Mouse (Mus musculus) midbrain, embryonic 12.5 days (tissue): ENCODE measurements at regions not wholly inside any gene's neighbourhood (a gene's known extent, or its start where the extent isn't known, plus 50 kb on each side); places are given as distances from the start of the nearest gene placed in this dataset.

Experiments used
- ATAC-seq: fragments of 200-750 bp; cut with Nextera tagmentation; 2 replicates; pipeline ENCODE4 v1.8.0; 2017; ENCODE audit warnings: low read depth, moderate TSS enrichment, moderate library complexity; ENCODE audit not compliant: low FRiP score
- H3K27ac ChIP-seq: fragments of 300-500 bp; sonication (generic); replicated peaks from 2 replicates; pipeline ENCODE4 v1.5.1; 2016; ENCODE audit warnings: mild to moderate bottlenecking
- H3K27me3 ChIP-seq: fragments of 300-500 bp; sonication (generic); 2 replicates; pipeline ENCODE4 v1.6.1; 2016; ENCODE audit warnings: mild to moderate bottlenecking
- H3K36me3 ChIP-seq: fragments of 300-500 bp; sonication (generic); 2 replicates; pipeline ENCODE4 v1.6.1; 2016
- H3K4me1 ChIP-seq: fragments of 300-500 bp; sonication (generic); 2 replicates; pipeline ENCODE4 v1.6.1; 2016
- H3K4me2 ChIP-seq: fragments of 300-500 bp; sonication (generic); replicated peaks from 2 replicates; pipeline ENCODE4 v1.6.1; 2016; ENCODE audit warnings: mild to moderate bottlenecking, moderate library complexity
- H3K4me3 ChIP-seq: fragments of 300-500 bp; sonication (generic); 2 replicates; pipeline ENCODE4 v1.5.1; 2016; ENCODE audit warnings: mild to moderate bottlenecking
- H3K9ac ChIP-seq: fragments of 300-500 bp; sonication (generic); replicated peaks from 2 replicates; pipeline ENCODE4 v1.6.1; 2016; ENCODE audit warnings: mild to moderate bottlenecking, moderate library complexity
- H3K9me3 ChIP-seq: fragments of 300-500 bp; sonication (generic); 2 replicates; pipeline ENCODE4 v1.6.1; 2016; ENCODE audit warnings: mild to moderate bottlenecking
- WGBS: fragments of 180-500 bp; shearing (Covaris S2); methylation state at CpG from one replicate; pipeline ENCODE4 v1.1.7; 2016; 5-methylcytosine and 5-hydroxymethylcytosine counted together

DNA sequence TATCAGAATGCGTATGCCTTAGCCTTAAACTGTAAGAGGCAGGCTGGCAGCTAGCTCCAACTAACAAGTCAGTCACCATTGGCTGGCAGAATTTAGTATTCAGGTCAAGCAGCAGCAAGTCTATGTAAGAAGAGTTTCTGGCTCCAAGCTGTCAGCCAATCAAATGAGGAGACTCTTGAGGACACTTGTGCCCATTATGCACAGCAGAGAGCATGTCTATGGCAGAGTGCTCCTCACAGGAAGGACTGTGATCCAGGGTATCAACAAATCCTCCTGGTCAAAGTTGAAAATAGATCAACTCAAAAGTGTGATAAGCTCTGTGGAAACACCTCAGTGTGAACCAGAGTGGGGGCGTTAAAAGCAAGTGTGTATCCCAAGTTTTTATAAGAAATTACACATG lies 156.0 kb upstream of the Speer2 start:
- Histone ChIP-seq H3K27me3 (no peaks in the 10 kb centered on the region), H3K9me3 (no peaks in the 10 kb centered on the region), H3K27ac (no peak overlapping the region), H3K4me3 (no peak overlapping the region), H3K36me3 (no peaks in the 10 kb centered on the region), H3K4me2 (no peak overlapping the region), H3K4me1 (no peaks in the 10 kb centered on the region), H3K9ac (no peak overlapping the region)
- no peak for ATAC-seq
- WGBS = 94% methylated on average over 2 of the region's 2 CpGs

- WGBS = 84% methylated on average over 7 of the region's 7 CpGs
- Histone ChIP-seq H3K4me1 (no peaks in the 10 kb centered on the region), H3K9me3 (no peaks in the 10 kb centered on the region), H3K27ac (no peak overlapping the region), H3K4me2 (no peak overlapping the region), H3K27me3 (no peaks in the 10 kb centered on the region), H3K4me3 (no peak overlapping the region), H3K9ac (no peak overlapping the region), H3K36me3 (no peaks in the 10 kb centered on the region)
- no peak for ATAC-seq
Measured at GRCm38 (mm10) chr16:70021436-70021835, 157.9 kb upstream of the Speer2 start.

DNA sequence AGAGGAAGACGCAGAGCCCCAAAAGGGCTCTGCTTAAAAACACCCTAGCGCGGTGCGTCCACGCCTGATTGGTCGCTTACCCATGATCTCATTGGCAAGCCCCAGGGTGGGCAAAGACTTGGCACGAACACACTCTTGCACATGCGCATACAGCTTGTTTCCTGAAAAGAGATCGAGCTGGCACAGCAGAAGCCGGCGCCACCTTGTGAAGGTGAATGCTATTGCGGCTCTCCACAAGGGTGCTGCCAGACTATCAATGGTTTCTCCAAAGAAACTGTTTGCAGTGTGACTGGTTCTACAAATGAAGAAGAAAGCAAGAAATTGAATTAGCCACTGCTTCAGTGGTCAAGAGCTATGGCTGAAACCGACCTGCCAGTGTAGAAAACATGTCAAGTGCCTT lies 165.1 kb upstream of the Speer2 start:
- H3K27me3 ChIP-seq = no peaks in the 10 kb centered on the region
- no peaks in the 10 kb centered on the region for H3K9me3 ChIP-seq
- no peak overlapping the region for H3K27ac ChIP-seq
- 80% methylated on average over 13 of the region's 13 CpGs for WGBS
- H3K4me1 ChIP-seq = no peaks in the 10 kb centered on the region
- no peaks in the 10 kb centered on the region for H3K36me3 ChIP-seq
- no peak for ATAC-seq
- H3K4me3 ChIP-seq = no peak overlapping the region
- no peak overlapping the region for H3K4me2 ChIP-seq
- H3K9ac ChIP-seq = no peak overlapping the region

- Histone ChIP-seq H3K9ac (no peak overlapping the region), H3K36me3 (no peaks in the 10 kb centered on the region), H3K27ac (no peak overlapping the region), H3K9me3 (no peaks in the 10 kb centered on the region), H3K4me1 (no peaks in the 10 kb centered on the region), H3K4me3 (no peak overlapping the region), H3K27me3 (no peaks in the 10 kb centered on the region), H3K4me2 (no peak overlapping the region)
- no peak for ATAC-seq
Measured at GRCm38 (mm10) chr16:70045547-70045946, 182.0 kb upstream of the Speer2 start.

DNA sequence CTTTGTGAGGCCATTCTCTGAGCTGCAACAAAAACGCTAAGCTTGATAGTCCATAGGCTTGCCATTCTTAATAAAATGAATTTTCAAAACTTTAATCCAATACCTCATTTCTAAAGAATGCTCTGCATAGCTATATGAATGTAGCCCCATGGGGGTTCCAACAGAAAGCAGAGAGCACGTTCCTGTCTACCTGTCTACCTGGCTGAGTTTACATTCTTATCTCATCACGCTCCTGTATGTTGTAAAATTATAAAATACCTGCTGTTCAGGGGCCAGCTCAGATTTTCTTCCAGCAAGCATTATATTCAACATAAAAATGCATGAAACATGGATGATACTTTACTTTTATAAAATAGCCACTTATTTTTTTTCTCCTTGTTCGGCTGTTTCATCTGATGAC lies 182.5 kb upstream of the Speer2 start:
- no peaks in the 10 kb centered on the region for H3K36me3 ChIP-seq
- WGBS = 69% methylated on average over 4 of the region's 4 CpGs

GRCm38 (mm10) chr16:70049850-70050249 lies 186.3 kb upstream of the Speer2 start:
- Histone ChIP-seq H3K36me3 (no peaks in the 10 kb centered on the region), H3K27ac (no peak overlapping the region), H3K27me3 (no peaks in the 10 kb centered on the region), H3K4me3 (no peak overlapping the region), H3K4me2 (no peak overlapping the region), H3K4me1 (no peaks in the 10 kb centered on the region), H3K9me3 (no peaks in the 10 kb centered on the region), H3K9ac (no peak overlapping the region)
- ATAC-seq = no peak
- WGBS = 62% methylated on average over 2 of the region's 2 CpGs

More for the DNA sequence above, 182.5 kb upstream of the Speer2 start:
- no peak overlapping the region for H3K4me2 ChIP-seq
- H3K9me3 ChIP-seq = no peaks in the 10 kb centered on the region
- H3K9ac ChIP-seq = no peak overlapping the region
- no peak overlapping the region for H3K4me3 ChIP-seq
- no peaks in the 10 kb centered on the region for H3K4me1 ChIP-seq
- no peaks in the 10 kb centered on the region for H3K27me3 ChIP-seq
- no peak for ATAC-seq
- H3K27ac ChIP-seq = no peak overlapping the region

GRCm38 (mm10) chr16:70071471-70071870 lies 207.9 kb upstream of the Speer2 start:
- H3K9ac ChIP-seq = no peak overlapping the region
- no peaks in the 10 kb centered on the region for H3K36me3 ChIP-seq
- H3K4me2 ChIP-seq = no peak overlapping the region
- no peaks in the 10 kb centered on the region for H3K4me1 ChIP-seq
- no peaks in the 10 kb centered on the region for H3K9me3 ChIP-seq
- H3K27me3 ChIP-seq = no peaks in the 10 kb centered on the region
- WGBS = 90% methylated on average over 4 of the region's 4 CpGs
- no peak overlapping the region for H3K4me3 ChIP-seq
- ATAC-seq = no peak
- no peak overlapping the region for H3K27ac ChIP-seq

GRCm38 (mm10) chr16:70073740-70074139 lies 210.2 kb upstream of the Speer2 start:
- no peak overlapping the region for H3K27ac ChIP-seq
- no peak for ATAC-seq
- no peak overlapping the region for H3K9ac ChIP-seq
- no peaks in the 10 kb centered on the region for H3K27me3 ChIP-seq
- no peaks in the 10 kb centered on the region for H3K36me3 ChIP-seq
- H3K4me2 ChIP-seq = no peak overlapping the region
- 91% methylated on average over 2 of the region's 2 CpGs for WGBS
- H3K9me3 ChIP-seq = no peaks in the 10 kb centered on the region
- H3K4me3 ChIP-seq = no peak overlapping the region
- no peaks in the 10 kb centered on the region for H3K4me1 ChIP-seq

GRCm38 (mm10) chr16:70079497-70079896 lies 216.0 kb upstream of the Speer2 start:
- ATAC-seq = no peak
- Histone ChIP-seq H3K4me2 (no peak overlapping the region), H3K4me1 (no peaks in the 10 kb centered on the region), H3K27ac (no peak overlapping the region), H3K27me3 (no peaks in the 10 kb centered on the region), H3K9me3 (no peaks in the 10 kb centered on the region), H3K4me3 (no peak overlapping the region), H3K9ac (no peak overlapping the region), H3K36me3 (no peaks in the 10 kb centered on the region)
- WGBS = 90% methylated on average over 10 of the region's 10 CpGs

DNA sequence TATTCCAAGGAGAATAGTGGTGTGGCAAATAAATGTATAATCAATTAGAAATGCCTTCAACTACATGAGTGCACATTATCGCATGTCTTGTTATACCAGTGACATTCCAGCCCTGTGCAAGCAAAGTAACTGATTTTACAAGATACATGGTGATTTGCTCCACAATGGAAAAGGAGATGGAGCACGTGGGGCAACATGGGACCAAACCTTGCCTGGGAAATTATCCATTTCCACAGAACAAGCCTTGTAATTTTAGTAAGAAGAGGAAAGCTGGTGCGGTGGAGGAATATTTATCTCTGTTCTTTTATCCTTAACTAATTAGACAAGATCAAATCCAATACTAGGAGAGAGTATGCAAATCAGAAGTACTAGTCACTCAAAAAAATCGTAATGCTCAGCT lies 222.5 kb upstream of the Gbe1 start:
- Histone ChIP-seq H3K27me3 (no peaks in the 10 kb centered on the region), H3K4me1 (no peaks in the 10 kb centered on the region), H3K27ac (no peak overlapping the region), H3K4me2 (no peak overlapping the region), H3K4me3 (no peak overlapping the region), H3K9me3 (no peaks in the 10 kb centered on the region), H3K9ac (no peak overlapping the region), H3K36me3 (no peaks in the 10 kb centered on the region)
- 81% methylated on average over 4 of the region's 4 CpGs for WGBS
- ATAC-seq = no peak

DNA sequence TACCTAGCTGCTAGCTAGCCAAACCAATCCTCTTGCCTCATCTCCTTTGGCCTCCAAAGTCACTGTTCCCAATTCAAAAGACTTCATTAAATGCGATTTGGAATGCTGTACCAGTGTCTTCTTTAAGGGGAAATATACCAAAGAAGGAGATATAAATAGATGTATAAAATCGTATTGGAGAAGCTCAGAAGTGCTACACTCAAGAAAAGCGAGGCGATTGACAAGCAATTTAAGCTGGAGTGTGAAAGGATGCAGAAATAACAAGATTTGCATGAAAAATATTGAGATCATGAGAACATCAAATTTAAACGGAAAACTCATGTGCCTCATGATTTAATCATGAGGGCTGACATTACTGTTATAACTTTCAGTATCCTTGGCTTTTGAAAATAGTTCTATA lies 221.8 kb upstream of the Gbe1 start:
- Histone ChIP-seq H3K4me1 (no peaks in the 10 kb centered on the region), H3K9me3 (no peaks in the 10 kb centered on the region), H3K27me3 (no peaks in the 10 kb centered on the region), H3K4me2 (no peak overlapping the region), H3K36me3 (no peaks in the 10 kb centered on the region), H3K9ac (no peak overlapping the region), H3K4me3 (no peak overlapping the region), H3K27ac (no peak overlapping the region)
- ATAC-seq = no peak
- 88% methylated on average over 5 of the region's 5 CpGs for WGBS

- H3K36me3 ChIP-seq = no peaks in the 10 kb centered on the region
- H3K4me3 ChIP-seq = no peak overlapping the region
- no peaks in the 10 kb centered on the region for H3K9me3 ChIP-seq
- no peaks in the 10 kb centered on the region for H3K27me3 ChIP-seq
- no peak overlapping the region for H3K4me2 ChIP-seq
- no peak for ATAC-seq
- 21% methylated on average over 3 of the region's 3 CpGs for WGBS
- H3K9ac ChIP-seq = no peak overlapping the region
- H3K27ac ChIP-seq = no peak overlapping the region
- H3K4me1 ChIP-seq = no peaks in the 10 kb centered on the region
Measured at GRCm38 (mm10) chr16:70093224-70093623, 220.5 kb upstream of the Gbe1 start.

DNA sequence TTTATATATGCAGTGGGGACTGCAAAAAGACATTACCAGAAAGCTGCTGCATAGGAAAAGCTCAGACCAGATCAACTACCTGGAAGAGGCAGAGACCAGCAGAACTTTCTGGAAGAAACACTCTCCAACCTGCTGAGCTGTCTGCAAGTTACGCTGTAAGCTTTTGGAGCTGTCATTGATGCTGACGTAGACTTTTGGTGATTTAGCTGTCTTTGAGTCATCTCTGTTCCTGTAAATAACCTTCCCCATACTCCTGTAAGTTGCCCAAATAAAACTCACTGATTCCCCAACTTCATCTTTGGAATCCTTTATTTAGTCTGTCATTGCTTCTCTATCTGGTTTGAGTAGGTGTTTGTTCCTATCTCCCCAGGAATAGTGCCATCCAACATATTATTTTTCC lies 218.5 kb upstream of the Gbe1 start:
- 87% methylated on average over 2 of the region's 2 CpGs for WGBS
- H3K9ac ChIP-seq = no peak overlapping the region
- no peak overlapping the region for H3K4me3 ChIP-seq
- no peaks in the 10 kb centered on the region for H3K4me1 ChIP-seq
- no peak overlapping the region for H3K4me2 ChIP-seq
- H3K27ac ChIP-seq = no peak overlapping the region
- no peaks in the 10 kb centered on the region for H3K36me3 ChIP-seq
- H3K27me3 ChIP-seq = no peaks in the 10 kb centered on the region
- ATAC-seq = no peak
- H3K9me3 ChIP-seq = no peaks in the 10 kb centered on the region
